Mouse (Mus musculus) midbrain, embryonic 16.5 days (tissue): ENCODE data around the gene Tanc1. TPM values are rescaled to one million over a fixed set of nuclear protein-coding genes. Genes with fewer than 3 reads are reported as not detected.
A peak's percentile ranks its signal among the peaks of the same experiment; 100 is the strongest.
"Not testable (repeated sequence)": the region's sequence is repeated elsewhere in the genome, so short reads cannot be mapped to it uniquely, and the experiment has no call there.

ENCODE experiments used
- ATAC-seq: fragments of 200-750 bp; cut with Nextera tagmentation; 2 replicates; pipeline ENCODE4 v1.8.0; 2017; ENCODE audit warnings: moderate TSS enrichment
- H3K27ac ChIP-seq: fragments of 300-500 bp; sonication (generic); 2 replicates; pipeline ENCODE4 v1.5.1; 2014; ENCODE audit warnings: mild to moderate bottlenecking, low read length, mixed read lengths
- H3K27me3 ChIP-seq: fragments of 300-500 bp; sonication (generic); 2 replicates; pipeline ENCODE4 v1.6.1; 2014; ENCODE audit warnings: low read depth, low read length, mixed read lengths; ENCODE audit not compliant: control insufficient read depth, insufficient read depth
- H3K36me3 ChIP-seq: fragments of 300-500 bp; sonication (generic); 2 replicates; pipeline ENCODE4 v1.6.1; 2014; ENCODE audit warnings: mild to moderate bottlenecking, low read length, moderate library complexity, mixed read lengths; ENCODE audit not compliant: control insufficient read depth, insufficient read depth
- H3K4me1 ChIP-seq: fragments of 300-500 bp; sonication (generic); 2 replicates; pipeline ENCODE4 v1.6.1; 2014; ENCODE audit warnings: mild to moderate bottlenecking, low read length, mixed read lengths; ENCODE audit not compliant: control insufficient read depth, insufficient read depth
- H3K4me2 ChIP-seq: fragments of 300-500 bp; sonication (generic); 2 replicates; pipeline ENCODE4 v1.6.1; 2014; ENCODE audit warnings: mild to moderate bottlenecking, low read length, mixed read lengths
- H3K4me3 ChIP-seq: fragments of 300-500 bp; sonication (generic); 2 replicates; pipeline ENCODE4 v1.5.1; 2014; ENCODE audit warnings: low read depth, mild to moderate bottlenecking, low read length, moderate library complexity, mixed read lengths
- H3K9ac ChIP-seq: fragments of 300-500 bp; sonication (generic); 2 replicates; pipeline ENCODE4 v1.6.1; 2014; ENCODE audit warnings: low read depth, low read length, mixed read lengths
- H3K9me3 ChIP-seq: fragments of 300-500 bp; sonication (generic); replicated peaks from 2 replicates; pipeline ENCODE4 v1.6.1; 2014; ENCODE audit warnings: mild to moderate bottlenecking, low read length, mixed read lengths; ENCODE audit not compliant: control insufficient read depth, poor library complexity, severe bottlenecking
- WGBS: fragments of 180-500 bp; shearing (Covaris S2); extraction: QIAGEN DNeasy Blood & Tissue Kit; methylation state at CpG from one replicate; pipeline ENCODE4 v1.1.7; 2014; 5-methylcytosine and 5-hydroxymethylcytosine counted together
- polyA plus RNA-seq: library from polyadenylated mRNA; unstranded; fragments of >200 nt; fragmentation: Nextera tagmentation; extraction: Ambion mirVana; gene quantifications from 2 replicates; pipeline ENCODE4 v1.2.1, GENCODE M21; 2015

The Tanc1 gene
- polyA plus RNA-seq, result 4.2 and 4.5 TPM in 2 replicates

DNA sequence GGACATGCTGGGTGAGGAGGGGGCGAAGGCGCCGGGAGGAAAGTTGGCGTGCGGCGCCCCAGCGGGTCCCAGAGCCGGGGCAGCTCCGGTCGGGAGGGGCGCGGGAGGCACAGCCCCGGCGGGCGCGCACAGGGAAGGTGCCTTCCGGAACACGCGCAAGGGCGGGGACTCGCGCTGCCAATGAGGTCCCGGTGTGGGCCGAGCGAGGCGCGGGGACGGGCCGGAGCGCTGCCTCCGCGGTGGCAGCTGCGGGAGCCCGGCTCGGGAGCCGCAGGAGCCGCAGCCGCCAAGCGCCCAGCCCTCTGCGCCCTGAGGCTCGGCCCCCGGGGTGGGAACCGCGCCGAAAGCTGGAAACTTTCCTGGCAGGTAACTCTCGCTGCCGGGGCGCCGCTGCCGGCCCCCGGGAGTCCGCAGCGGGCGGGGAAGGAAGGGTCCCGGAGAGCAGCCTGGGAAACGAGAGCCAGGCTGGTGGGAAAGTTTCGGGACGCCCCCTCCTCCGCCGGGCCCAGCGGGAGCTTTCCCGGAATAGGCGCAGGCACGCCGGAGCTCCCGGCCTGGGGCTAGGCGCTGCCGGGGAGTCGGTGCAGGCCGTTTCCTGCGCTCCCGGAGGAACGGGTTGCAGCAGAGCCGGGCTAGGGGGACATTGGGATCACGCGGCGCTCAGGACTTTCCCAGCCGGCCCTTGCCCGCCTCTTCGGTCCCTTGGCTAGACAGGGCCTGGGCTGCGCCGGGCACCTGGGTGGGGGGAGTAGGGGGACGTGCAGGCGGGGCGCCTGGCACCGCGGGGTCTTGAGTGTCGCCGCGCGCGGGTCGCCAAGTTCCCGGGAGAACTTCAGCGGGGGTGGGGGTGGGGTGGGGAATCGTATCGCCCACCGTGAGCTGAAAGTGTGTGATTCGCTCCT, at the start of gene Tanc1:
TSS of gene Tanc1 (plus strand) at position 212 of the 902 bp plus-strand sequence.
- Histone ChIP-seq H3K9ac (peak within 1 kb of the TSS; percentile 71), H3K4me1 (peaks cover 17% of the 10 kb centered on the region), H3K27me3 (peaks cover 16% of the 10 kb centered on the region), H3K27ac (peak within 1 kb of the TSS; percentile 65; the same call in 1 of the 2 replicates), H3K9me3 (no peaks in the 10 kb centered on the region), H3K36me3 (no peaks in the 10 kb centered on the region), H3K4me2 (peak within 1 kb of the TSS; percentile 100), H3K4me3 (peak within 1 kb of the TSS; percentile 68)
- peak; percentile 93 for ATAC-seq
- under 1% methylated on average over 83 of the region's 99 CpGs for WGBS

DNA sequence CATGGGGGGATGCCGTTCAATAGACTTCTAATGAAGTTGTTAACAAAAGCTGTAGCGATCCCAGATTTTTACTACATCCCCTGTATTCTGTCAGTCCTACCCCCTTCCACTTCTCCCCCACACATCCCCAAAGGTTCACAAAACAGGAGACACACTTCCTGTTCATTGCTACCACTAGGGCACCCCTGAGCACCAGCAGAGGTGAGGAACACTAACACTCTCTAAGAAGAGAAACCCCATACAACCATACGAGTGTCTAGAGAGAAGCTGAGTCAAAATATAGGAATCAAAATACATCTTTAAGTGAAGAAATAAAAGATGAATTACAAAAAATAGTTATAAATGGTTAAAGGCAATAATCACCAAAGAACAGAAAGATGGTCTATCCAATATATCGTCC, 49.6 kb upstream of the Tanc1 start:
- H3K9me3 ChIP-seq, result no peaks in the 10 kb centered on the region
- H3K4me2 ChIP-seq, result no peak overlapping the region
- WGBS, result 80% methylated on average over 4 of the region's 4 CpGs
- no peak overlapping the region for H3K27ac ChIP-seq
- no peaks in the 10 kb centered on the region for H3K36me3 ChIP-seq
- no peak overlapping the region for H3K9ac ChIP-seq
- no peaks in the 10 kb centered on the region for H3K4me1 ChIP-seq
- H3K4me3 ChIP-seq, result no peak overlapping the region
- no peaks in the 10 kb centered on the region for H3K27me3 ChIP-seq
- no peak for ATAC-seq

DNA sequence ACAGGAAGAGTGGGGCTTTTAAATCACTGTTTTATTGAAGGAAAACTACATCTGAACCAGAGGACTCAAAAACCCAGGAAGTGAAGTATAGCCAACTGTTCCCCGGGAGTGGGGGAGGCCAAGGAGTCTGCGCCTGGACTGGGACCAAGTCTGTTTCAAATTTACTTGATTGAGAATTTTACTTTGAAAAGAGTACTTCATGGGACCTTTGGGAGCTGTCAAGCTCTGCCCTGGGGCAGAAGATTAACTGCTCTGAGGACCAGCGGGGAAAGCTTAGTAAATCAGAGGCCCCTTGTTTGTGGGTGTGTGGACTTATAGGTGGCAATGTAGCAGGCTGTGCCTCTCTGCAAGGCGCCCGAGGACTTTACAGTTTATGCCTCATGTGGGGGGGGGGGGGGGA, 49.1 kb upstream of the Tanc1 start:
- H3K27me3 ChIP-seq, result no peaks in the 10 kb centered on the region

DNA sequence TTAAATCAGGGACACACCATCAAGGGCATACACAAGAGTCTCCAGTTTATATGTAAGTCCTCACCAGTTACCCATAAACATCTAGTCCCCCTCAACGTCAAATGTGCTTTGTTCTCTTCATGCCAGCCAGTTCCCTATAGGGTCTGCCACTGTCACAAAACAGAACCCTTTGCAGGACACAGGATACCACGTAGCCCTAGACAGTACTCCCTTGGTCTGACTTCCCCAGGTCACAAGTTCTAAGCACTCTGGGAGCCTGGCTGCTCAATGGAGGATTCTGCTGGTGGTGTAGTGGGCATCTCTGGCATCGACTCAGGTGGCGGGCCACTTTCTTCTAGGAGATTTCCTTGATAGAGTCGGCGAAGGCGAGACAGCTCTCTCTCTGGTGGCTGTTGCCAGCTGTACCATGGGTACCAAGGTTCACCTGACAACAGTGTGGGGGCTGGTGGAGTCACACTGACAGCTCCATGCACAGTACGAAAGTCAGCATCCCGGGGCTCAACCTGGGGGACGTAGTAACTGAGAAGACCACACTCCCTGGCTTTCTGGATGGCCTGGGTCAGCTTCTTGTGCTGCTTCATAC, 47.7 kb upstream of the Tanc1 start:
- H3K9ac ChIP-seq, result not testable (repeated sequence)
- 97% methylated on average over 3 of the region's 10 CpGs for whole genome bisulfite sequencing

More for the DNA sequence above, 49.1 kb upstream of the Tanc1 start:
- WGBS, result 37% methylated on average over 5 of the region's 5 CpGs
- no peak overlapping the region for H3K4me3 ChIP-seq
- no peak for ATAC-seq
- no peak overlapping the region for H3K9ac ChIP-seq
- no peaks in the 10 kb centered on the region for H3K4me1 ChIP-seq
- no peak overlapping the region for H3K27ac ChIP-seq
- no peaks in the 10 kb centered on the region for H3K9me3 ChIP-seq
- H3K36me3 ChIP-seq, result no peaks in the 10 kb centered on the region
- H3K4me2 ChIP-seq, result no peak overlapping the region

DNA sequence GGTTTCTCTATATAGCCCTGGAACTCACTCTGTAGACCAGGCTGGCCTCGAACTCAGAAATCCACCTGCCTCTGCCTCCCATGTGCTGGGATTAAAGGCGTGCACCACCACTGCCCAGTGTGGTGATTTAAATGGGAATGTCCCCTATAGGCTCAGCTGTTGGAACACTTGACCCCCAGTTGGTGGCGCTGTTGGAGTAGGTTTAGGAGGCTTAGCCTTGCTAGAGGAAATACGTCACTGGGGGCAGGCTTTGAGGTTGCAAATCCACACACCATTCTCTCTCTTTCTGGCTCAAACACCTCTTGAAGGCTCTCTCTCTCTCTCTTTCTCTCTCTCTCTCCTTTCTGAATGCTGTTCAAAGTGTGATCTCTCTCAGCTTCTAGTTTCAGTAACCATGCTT, 46.9 kb upstream of the Tanc1 start:
- ATAC-seq, result no peak

More for the DNA sequence above, 47.7 kb upstream of the Tanc1 start:
- H3K27ac ChIP-seq, H3K27me3 ChIP-seq, H3K4me1 ChIP-seq, H3K36me3 ChIP-seq, H3K4me3 ChIP-seq, H3K9me3 ChIP-seq, H3K4me2 ChIP-seq: not testable (repeated sequence)
- ATAC-seq, result peak; percentile 42

DNA sequence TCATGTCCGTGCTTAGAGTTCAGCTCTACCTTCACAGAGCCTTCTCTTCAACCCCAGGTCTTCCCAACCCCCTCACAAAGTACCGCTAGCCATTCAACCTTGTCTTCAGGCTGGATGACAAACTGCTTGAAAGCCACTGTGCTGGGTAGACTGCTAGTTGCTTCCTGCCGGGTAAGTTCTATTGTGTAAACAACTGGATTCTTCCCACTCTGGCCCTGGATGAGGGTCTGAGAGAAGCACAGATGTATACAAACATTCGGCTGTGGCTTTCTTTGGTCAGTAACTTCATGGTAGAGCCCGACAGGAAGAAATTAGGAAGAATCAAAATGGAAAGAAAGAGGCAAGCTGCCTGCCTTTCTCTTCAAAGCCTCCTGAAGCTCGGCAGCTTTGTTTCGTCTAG, 30.9 kb upstream of the Tanc1 start:
- no peak overlapping the region for H3K27ac ChIP-seq
- H3K4me1 ChIP-seq, result no peaks in the 10 kb centered on the region
- H3K9me3 ChIP-seq, result no peaks in the 10 kb centered on the region
- ATAC-seq, result no peak
- WGBS, result 44% methylated on average over 7 of the region's 7 CpGs
- H3K4me3 ChIP-seq, result no peak overlapping the region
- H3K27me3 ChIP-seq, result no peaks in the 10 kb centered on the region
- no peak overlapping the region for H3K4me2 ChIP-seq
- H3K9ac ChIP-seq, result no peak overlapping the region
- H3K36me3 ChIP-seq, result no peaks in the 10 kb centered on the region

More for the DNA sequence above, 46.9 kb upstream of the Tanc1 start:
- Histone ChIP-seq H3K4me3 (no peak overlapping the region), H3K27me3 (no peaks in the 10 kb centered on the region), H3K4me2 (no peak overlapping the region), H3K27ac (no peak overlapping the region), H3K36me3 (no peaks in the 10 kb centered on the region), H3K4me1 (no peaks in the 10 kb centered on the region), H3K9ac (no peak overlapping the region), H3K9me3 (peaks cover 7% of the 10 kb centered on the region; the same call in 1 of the 2 replicates)
- 72% methylated on average over 4 of the region's 4 CpGs for WGBS

DNA sequence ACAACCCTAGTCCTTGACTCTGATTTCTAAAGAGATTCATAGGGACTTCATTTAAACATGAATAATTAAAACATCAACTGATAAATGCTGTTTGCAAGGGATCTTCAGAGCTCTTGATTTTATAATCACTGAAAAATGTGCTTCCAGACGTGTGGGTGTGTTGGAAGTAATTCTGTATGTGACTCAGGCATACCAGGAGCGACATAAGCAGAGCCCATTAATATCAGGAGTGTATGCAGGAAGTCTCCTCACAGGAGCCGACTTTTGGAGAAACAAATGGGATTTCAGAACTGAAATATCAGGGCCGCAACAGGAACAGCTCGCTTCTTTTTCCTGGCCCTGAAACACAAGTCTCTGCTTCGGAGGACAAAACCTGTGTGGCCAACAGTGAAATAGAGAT, 27.9 kb upstream of the Tanc1 start:
- Histone ChIP-seq H3K9me3 (no peaks in the 10 kb centered on the region), H3K27ac (no peak overlapping the region), H3K4me3 (no peak overlapping the region), H3K36me3 (no peaks in the 10 kb centered on the region), H3K4me1 (no peaks in the 10 kb centered on the region), H3K4me2 (no peak overlapping the region), H3K27me3 (no peaks in the 10 kb centered on the region), H3K9ac (no peak overlapping the region)
- ATAC-seq, result no peak
- WGBS, result 91% methylated on average over 6 of the region's 6 CpGs

DNA sequence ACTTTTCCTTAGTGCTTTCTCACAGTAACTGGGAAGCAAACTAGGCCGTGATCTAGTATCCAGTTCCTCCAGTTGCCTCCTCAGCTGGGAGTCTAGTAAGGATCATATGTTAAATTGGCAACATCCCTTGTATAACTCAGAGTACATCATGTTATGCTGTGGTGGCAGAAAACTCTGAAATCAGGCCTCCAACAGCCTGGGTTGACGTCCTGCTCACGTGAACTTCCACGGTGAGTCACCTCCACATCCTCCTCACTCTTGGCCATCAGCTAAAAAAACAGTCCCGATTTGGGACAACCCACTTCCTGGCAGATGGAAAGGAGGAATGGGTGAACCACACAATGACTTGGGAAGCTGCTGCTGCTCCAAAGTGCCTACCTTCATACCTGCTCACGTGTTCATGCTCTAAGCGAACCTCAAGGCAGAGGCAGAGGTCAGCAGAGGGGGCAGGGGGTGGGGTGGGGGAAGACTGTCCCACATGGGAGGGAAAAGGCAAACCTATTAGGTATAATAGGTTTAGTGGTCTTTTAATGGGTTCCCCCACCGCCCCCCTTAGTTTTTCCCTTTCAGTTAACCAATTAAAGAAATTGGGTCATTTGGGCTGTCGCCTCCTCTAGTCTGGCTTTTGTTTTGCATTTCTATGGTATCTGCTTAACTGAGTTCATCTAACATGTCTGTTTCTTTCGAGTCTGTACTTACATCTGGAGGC, 24.3 kb upstream of the Tanc1 start:
- Histone ChIP-seq H3K27ac (no peak overlapping the region), H3K27me3 (no peaks in the 10 kb centered on the region), H3K4me1 (no peaks in the 10 kb centered on the region), H3K4me3 (no peak overlapping the region), H3K4me2 (no peak overlapping the region), H3K36me3 (no peaks in the 10 kb centered on the region), H3K9ac (no peak overlapping the region), H3K9me3 (no peaks in the 10 kb centered on the region)
- no peak for ATAC-seq
- 85% methylated on average over 10 of the region's 10 CpGs for WGBS

DNA sequence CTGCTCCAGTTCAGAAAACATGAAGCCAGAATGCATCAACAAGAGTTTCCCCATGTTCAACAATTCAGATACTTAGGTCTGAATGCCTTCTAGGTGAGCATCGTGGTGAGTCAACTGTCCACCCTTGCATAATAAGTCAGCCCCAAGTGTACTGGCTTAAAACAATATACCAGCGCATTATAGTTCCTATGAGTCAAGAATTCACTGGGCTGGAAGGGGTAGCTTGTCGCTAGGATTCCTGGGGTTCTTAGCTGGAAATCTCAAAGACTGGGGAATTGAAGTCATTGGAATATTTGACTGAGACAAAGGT, 23.8 kb upstream of the Tanc1 start:
- no peak for ATAC-seq
- H3K27me3 ChIP-seq, result no peaks in the 10 kb centered on the region
- no peak overlapping the region for H3K27ac ChIP-seq
- H3K4me1 ChIP-seq, result no peaks in the 10 kb centered on the region
- H3K9ac ChIP-seq, result no peak overlapping the region
- H3K4me3 ChIP-seq, result no peak overlapping the region
- H3K36me3 ChIP-seq, result no peaks in the 10 kb centered on the region
- 73% methylated on average over 3 of the region's 3 CpGs for WGBS
- no peaks in the 10 kb centered on the region for H3K9me3 ChIP-seq
- no peak overlapping the region for H3K4me2 ChIP-seq
